Mouse (Mus musculus): ENCODE data around the gene Tmem203. TPM values are rescaled to one million over a fixed set of nuclear protein-coding genes. Genes with fewer than 3 reads are reported as not detected.

Gene Tmem203
- polyA plus RNA-seq, 1 experiment from 2014 or later: 16.4 TPM

DNA sequence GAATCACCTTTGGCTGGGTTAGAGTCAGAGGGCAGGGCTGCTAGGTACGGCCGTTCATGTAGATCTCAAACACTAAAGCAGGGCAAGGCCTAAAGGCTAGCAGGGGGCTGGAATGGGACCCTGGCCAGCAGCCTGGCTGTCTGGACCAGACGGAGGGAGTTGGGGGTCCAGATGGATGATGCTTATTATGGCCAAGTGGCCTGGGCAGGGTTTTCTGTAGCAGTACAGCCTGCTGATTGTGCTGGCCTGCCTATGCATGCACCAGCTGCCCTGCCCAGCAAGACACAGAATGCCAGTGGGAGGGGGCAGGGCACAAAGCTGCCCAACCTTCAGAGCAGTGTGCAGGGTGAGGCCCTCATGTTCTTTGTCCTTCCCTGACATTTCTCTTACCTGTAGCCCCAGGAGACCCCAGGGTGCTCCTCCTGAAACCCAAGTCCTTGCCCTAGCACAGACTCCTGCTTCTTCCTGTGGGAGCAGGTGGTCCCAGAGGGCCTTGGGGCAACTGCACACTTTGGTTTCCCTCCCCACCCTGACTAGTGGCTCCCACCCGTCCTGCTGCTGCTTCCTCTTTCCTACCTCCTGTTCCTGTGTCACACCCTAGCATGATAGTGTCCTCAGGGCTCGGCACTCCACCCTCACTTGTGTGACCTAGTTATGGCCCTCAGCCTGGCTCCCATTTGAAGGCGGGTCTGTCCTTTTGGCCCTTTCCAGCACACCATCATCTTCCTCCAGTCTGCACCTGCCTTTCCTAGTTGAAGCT lies 10.8 kb downstream of the Tmem203 start:
- Histone ChIP-seq H3K4me3 (peak overlapping the region; percentile 5; the same call in 1 of the 2 replicates), H3K4me2 (replicated peaks) (peak overlapping the region; percentile 98), H3K9me3 (no peaks in the 10 kb centered on the region), H3K36me3 (peaks cover 21% of the 10 kb centered on the region), H3K4me1 (peaks cover 65% of the 10 kb centered on the region), H3K9ac (replicated peaks) (0 out of 2 replicates have a peak overlapping the region, but pooled peaks have one; percentile 23), H3K27me3 (peaks cover 15% of the 10 kb centered on the region; the same call in 1 of the 2 replicates), H3K27ac (replicated peaks) (peak overlapping the region; percentile 9; the same call in 1 of the 2 replicates)
- ATAC-seq (replicated peaks): no peak
- 57% methylated on average over 6 of the region's 6 CpGs for WGBS

DNA sequence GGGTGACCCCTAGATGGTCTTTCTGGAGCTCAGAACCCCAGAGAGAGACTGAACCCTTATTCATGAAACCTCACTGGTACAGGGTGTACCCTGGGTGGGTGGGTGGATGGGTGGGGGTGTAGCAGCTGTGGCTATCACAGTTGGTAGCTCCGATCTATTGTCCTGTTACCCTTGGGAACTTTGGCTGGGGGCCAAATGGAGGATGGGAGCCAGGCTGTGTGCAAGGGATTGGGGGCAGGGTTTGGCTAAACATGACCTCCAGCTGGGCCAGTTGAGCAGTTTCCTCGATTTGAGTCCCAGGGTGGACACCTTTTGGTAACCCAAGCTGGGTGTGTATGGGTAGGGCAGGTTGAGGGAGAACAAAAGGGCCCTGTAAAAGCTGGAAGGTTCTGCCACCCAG lies 11.5 kb downstream of the Tmem203 start:
- peak overlapping the region; percentile 23; the same call in 1 of the 2 replicates for H3K9ac ChIP-seq (replicated peaks)
- peaks cover 21% of the 10 kb centered on the region for H3K36me3 ChIP-seq
- no peak overlapping the region for H3K4me3 ChIP-seq
- peaks cover 15% of the 10 kb centered on the region; the same call in 1 of the 2 replicates for H3K27me3 ChIP-seq
- 29% methylated on average over 2 of the region's 2 CpGs for WGBS
- H3K9me3 ChIP-seq: no peaks in the 10 kb centered on the region
- peaks cover 72% of the 10 kb centered on the region for H3K4me1 ChIP-seq
- peak overlapping the region; percentile 98 for H3K4me2 ChIP-seq (replicated peaks)
- peak overlapping the region; percentile 9; the same call in 1 of the 2 replicates for H3K27ac ChIP-seq (replicated peaks)
- no peak for ATAC-seq (replicated peaks)

DNA sequence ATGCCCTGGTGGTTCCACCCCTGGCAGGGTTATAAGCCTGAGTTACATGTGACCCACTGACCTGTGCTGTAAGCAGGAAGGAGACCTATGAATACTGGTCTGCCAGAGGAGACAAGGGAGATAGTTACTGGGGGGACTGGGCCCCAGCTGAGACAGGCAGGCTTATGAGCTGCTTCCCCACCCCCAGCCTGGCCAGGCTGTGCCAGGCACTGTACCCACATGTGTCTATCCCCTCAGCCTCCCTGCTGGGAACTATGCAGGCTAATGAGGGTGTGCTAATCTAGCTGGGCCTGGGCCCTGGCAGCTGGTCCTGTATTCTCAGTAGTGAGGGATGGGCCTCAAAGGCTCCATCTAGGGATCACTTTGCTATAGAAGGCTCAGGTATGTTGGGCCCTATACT lies 12.0 kb downstream of the Tmem203 start:
- Histone ChIP-seq H3K27ac (replicated peaks) (0 out of 2 replicates have a peak overlapping the region, but pooled peaks have one; percentile 9), H3K4me1 (peaks cover 67% of the 10 kb centered on the region), H3K9me3 (no peaks in the 10 kb centered on the region), H3K27me3 (peaks cover 15% of the 10 kb centered on the region; the same call in 1 of the 2 replicates), H3K36me3 (peaks cover 21% of the 10 kb centered on the region), H3K4me2 (replicated peaks) (peak overlapping the region; percentile 98; the same call in 1 of the 2 replicates), H3K4me3 (no peak overlapping the region), H3K9ac (replicated peaks) (peak overlapping the region; percentile 10; the same call in 1 of the 2 replicates)
- ATAC-seq (replicated peaks): no peak

DNA sequence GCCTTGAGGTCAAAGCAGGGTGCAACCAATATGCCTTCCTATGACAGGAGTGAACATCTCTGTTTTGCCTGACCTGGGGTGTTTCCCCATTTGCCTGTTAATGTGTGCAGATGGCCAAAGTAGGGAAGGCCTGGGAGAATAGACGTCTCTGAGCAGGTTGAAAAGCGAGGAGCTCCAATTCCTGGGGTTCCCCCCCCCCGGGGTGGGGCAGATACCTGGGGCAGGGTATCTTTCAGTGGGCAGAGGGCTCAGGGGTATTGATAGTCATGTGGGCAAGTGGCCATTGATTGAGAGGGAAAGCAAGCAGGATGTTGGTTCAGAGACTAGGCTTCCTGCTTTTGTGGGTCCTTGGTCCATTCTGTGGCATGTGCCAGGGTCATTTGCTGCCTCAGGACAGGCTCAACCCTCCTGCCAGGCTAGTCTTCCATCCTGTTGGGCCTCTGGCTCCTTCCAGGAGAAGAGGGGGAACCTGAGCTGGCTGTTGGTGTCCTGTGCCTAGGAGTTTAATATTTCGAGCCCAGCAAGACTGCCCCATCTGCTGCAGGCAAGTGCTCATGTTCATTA lies 12.6 kb downstream of the Tmem203 start:
- Histone ChIP-seq H3K27me3 (peaks cover 15% of the 10 kb centered on the region; the same call in 1 of the 2 replicates), H3K4me3 (no peak overlapping the region), H3K9me3 (no peaks in the 10 kb centered on the region), H3K27ac (replicated peaks) (no peak overlapping the region), H3K36me3 (peaks cover 21% of the 10 kb centered on the region), H3K4me2 (replicated peaks) (no peak overlapping the region), H3K9ac (replicated peaks) (no peak overlapping the region), H3K4me1 (peaks cover 68% of the 10 kb centered on the region)
- 69% methylated on average over 4 of the region's 4 CpGs for WGBS
- ATAC-seq (replicated peaks): no peak

DNA sequence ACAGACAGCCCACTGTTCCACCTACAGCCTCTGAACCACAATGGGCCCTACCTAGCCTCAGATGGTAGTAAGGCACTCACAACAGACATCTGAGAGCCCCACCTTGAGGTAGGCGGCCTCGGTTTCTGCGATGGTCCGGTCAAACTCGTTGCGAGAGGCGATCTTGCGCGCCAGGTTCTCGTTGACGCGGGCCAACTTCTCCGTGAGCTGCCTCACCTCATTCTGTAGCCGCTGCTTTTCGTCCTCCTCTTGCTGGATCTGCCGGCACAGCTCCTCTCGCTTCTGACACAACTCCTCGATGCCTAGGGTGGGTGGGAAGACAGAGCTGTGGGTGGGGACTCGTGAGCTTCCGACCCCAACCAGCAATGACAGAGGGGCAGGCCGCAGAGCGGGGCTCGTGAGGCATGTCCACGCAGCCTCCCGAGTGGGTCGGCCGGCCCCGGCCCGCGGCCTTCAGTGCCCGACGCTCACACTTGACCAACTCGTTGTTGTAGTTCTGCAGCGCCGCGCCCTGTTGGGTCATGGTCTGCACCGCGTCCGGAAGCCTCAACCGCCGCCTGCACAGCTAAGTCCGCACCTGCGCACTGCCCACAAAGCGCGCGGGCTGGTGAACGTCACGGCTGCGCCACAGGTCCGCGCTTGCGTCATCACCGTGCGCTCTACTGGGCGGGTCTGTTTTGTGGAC lies 16.7 kb downstream of the Tmem203 start, which contains the start of the genes Ssna1 and Anapc2:
Gene Ssna1, minus strand, starts transcription at position 612 of the 685 bp plus-strand sequence.
Gene Anapc2, plus strand, starts transcription at position 652 of the 685 bp plus-strand sequence.
- peak within 1 kb of the TSS; percentile 66 for H3K27ac ChIP-seq (replicated peaks)
- peaks cover 54% of the 10 kb centered on the region for H3K36me3 ChIP-seq
- peak; percentile 94 for ATAC-seq (replicated peaks)
- peak within 1 kb of the TSS; percentile 93 for H3K4me2 ChIP-seq (replicated peaks)
- peaks cover 43% of the 10 kb centered on the region for H3K4me1 ChIP-seq
- H3K4me3 ChIP-seq: peak within 1 kb of the TSS; percentile 74
- H3K27me3 ChIP-seq: no peaks in the 10 kb centered on the region
- peak within 1 kb of the TSS; percentile 68 for H3K9ac ChIP-seq (replicated peaks)
- H3K9me3 ChIP-seq: no peaks in the 10 kb centered on the region
- under 1% methylated on average over 55 of the region's 55 CpGs for WGBS

DNA sequence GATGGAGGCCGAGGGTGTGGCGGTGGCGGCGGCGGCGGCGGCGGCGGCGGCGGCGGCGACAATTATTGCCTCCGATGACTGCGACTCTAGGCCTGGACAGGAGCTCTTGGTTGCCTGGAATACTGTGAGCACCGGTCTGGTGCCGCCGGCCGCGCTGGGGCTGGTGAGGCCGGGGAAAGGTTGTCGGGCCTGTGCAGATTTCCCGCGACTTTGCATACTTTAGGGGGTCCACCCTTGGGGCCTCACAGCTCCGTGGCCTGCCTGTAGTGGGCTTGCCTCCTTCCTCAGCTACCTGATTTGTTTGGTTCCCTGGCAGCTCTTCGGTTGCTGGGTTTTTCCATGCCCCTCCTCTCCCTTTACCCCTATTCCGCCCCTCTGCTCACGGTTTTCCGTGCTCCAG lies 17.3 kb downstream of the Tmem203 start:
- no peaks in the 10 kb centered on the region for H3K27me3 ChIP-seq
- H3K27ac ChIP-seq (replicated peaks): peak overlapping the region; percentile 66
- ATAC-seq (replicated peaks): peak; percentile 75
- peak overlapping the region; percentile 74 for H3K4me3 ChIP-seq
- peaks cover 60% of the 10 kb centered on the region for H3K36me3 ChIP-seq
- peaks cover 37% of the 10 kb centered on the region for H3K4me1 ChIP-seq
- no peaks in the 10 kb centered on the region for H3K9me3 ChIP-seq
- H3K9ac ChIP-seq (replicated peaks): peak overlapping the region; percentile 68
- WGBS: under 1% methylated on average over 29 of the region's 29 CpGs
- H3K4me2 ChIP-seq (replicated peaks): peak overlapping the region; percentile 93

DNA sequence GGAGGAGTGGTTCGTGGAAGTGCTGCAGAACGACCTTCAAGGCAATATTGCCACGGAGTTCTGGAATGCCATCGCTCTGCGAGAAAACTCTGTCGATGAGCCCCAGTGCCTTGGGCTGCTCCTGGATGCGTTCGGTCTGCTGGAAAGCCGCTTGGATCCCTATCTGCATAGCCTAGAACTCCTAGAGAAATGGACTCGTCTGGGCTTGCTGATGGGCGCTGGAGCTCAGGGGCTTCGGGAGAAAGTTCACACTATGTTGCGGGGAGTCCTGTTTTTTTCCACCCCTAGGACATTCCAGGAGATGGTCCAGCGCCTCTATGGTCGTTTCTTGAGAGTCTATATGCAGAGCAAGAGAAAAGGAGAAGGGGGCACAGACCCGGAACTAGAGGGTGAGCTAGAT lies 17.8 kb downstream of the Tmem203 start:
- Histone ChIP-seq H3K27ac (replicated peaks) (0 out of 2 replicates have a peak overlapping the region, but pooled peaks have one; percentile 4), H3K9ac (replicated peaks) (peak overlapping the region; percentile 68), H3K27me3 (no peaks in the 10 kb centered on the region), H3K4me3 (peak overlapping the region; percentile 74), H3K4me1 (peaks cover 32% of the 10 kb centered on the region), H3K9me3 (no peaks in the 10 kb centered on the region), H3K36me3 (peaks cover 64% of the 10 kb centered on the region), H3K4me2 (replicated peaks) (peak overlapping the region; percentile 93)
- WGBS: 40% methylated on average over 16 of the region's 16 CpGs
- 0 out of 2 replicates have a peak, but pooled peaks have one; percentile 1 for ATAC-seq (replicated peaks)

DNA sequence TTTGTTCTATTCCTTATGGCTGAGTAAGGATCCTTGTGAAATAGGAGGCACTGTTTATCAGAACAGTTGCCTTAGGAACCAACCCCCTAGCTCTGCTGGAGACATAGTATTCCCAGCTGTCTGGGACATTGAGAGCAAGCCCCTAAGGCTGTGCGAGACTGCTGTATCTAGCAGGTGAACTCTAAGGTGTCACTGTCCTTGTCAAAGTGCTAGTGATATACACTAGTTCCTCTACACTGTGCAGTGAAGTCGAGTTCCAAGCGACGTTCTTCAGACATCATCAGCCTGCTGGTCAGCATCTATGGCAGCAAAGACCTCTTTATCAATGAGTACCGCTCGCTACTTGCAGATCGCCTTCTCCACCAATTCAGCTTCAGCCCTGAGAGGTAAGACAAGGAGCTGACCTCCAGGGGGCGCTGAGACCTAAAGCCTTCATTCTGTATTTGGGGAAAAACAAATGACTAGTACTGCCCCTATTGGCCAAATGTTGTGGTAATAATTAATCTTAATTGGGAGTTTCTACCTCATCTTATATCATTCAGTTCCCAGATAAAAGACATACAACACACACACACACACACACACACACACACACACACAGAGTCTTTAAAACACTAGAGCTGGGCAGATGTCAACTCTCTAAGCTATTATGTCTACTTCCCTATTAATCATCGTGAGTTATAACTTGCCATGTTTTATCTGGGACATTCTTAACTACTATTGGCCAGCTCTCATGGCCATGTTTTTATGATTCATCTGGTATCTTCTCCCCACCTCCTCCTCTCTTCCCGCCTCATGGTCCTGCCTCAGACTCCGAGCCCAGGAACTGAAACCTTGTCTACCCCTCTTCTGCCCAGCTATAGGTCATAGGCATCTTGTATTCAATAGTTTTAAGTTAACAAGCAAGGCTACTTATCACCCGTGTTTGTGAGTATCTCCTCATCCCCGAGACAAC lies 24.0 kb downstream of the Tmem203 start:
- H3K9ac ChIP-seq (replicated peaks): no peak overlapping the region
- no peaks in the 10 kb centered on the region for H3K27me3 ChIP-seq
- no peak overlapping the region for H3K4me2 ChIP-seq (replicated peaks)
- 62% methylated on average over 13 of the region's 13 CpGs for WGBS
- H3K27ac ChIP-seq (replicated peaks): no peak overlapping the region
- peaks cover 96% of the 10 kb centered on the region for H3K36me3 ChIP-seq
- H3K4me3 ChIP-seq: no peak overlapping the region
- H3K9me3 ChIP-seq: no peaks in the 10 kb centered on the region
- peak; percentile 57; the same call in 1 of the 2 replicates for ATAC-seq (replicated peaks)
- peaks cover 1% of the 10 kb centered on the region for H3K4me1 ChIP-seq

DNA sequence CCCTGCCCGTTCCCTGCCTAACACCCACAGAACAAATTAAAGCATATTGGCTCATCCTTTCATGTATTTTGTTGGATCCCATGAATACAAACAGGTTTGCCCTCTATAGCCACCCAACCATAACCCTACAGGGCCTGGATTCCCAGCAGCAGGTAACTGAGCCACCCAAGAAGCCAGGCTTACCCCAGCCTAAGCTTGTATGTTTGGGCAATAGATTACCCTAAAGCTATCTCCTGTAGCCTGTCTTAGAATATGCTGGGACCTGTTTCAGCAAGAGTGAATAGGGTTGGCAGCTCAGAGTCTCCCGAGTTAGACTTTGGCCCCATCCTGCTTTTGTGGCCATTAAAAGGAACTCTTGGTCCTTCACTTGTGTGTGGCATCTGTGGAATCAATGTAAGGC lies 30.3 kb downstream of the Tmem203 start:
- 94% methylated on average over 2 of the region's 2 CpGs for WGBS
- ATAC-seq (replicated peaks): no peak
- H3K36me3 ChIP-seq: peaks cover 52% of the 10 kb centered on the region

DNA sequence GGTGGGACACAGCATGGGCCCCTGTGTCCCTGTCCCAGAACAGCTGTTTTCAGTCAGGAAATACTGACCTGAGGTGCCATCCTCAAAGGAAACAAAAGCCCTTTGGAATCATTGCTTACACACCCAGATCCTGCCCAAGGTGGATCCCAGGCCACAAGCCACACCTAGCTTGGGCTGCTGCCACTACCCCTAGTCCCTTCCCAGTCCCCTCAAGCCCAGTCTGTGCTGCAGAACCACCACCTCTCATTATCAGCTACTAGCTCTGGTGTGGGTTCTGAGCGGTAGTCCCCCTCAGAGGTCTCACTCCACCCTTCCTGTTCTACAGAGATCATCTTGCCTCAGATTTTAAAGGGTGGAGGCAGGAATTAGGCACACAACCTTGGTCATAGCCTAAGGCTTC lies 31.1 kb downstream of the Tmem203 start:
- WGBS: 93% methylated on average over 1 of the region's 1 CpGs
- no peak overlapping the region for H3K4me3 ChIP-seq

More for the DNA sequence above, 30.3 kb downstream of the Tmem203 start:
- Histone ChIP-seq H3K27me3 (peaks cover 26% of the 10 kb centered on the region), H3K9me3 (no peaks in the 10 kb centered on the region), H3K27ac (replicated peaks) (no peak overlapping the region), H3K4me1 (peaks cover 13% of the 10 kb centered on the region), H3K9ac (replicated peaks) (no peak overlapping the region), H3K4me2 (replicated peaks) (no peak overlapping the region), H3K4me3 (no peak overlapping the region)

More for the DNA sequence above, 31.1 kb downstream of the Tmem203 start:
- Histone ChIP-seq H3K4me1 (peaks cover 21% of the 10 kb centered on the region), H3K4me2 (replicated peaks) (no peak overlapping the region), H3K27me3 (peaks cover 34% of the 10 kb centered on the region), H3K9me3 (no peaks in the 10 kb centered on the region), H3K9ac (replicated peaks) (no peak overlapping the region), H3K36me3 (peaks cover 44% of the 10 kb centered on the region), H3K27ac (replicated peaks) (no peak overlapping the region)
- no peak for ATAC-seq (replicated peaks)
